Mouse (Mus musculus) testis, adult 2 months (tissue): ENCODE results near the gene Phactr1. TPM values are rescaled to one million over a fixed set of nuclear protein-coding genes. Genes with fewer than 3 reads are reported as not detected.
A peak's percentile ranks its signal among the peaks of the same experiment; 100 is the strongest.

Experiments used
- H3K27ac ChIP-seq: fragments of 200-500 bp; 2 replicates; pipeline ENCODE4 v1.5.1; 2012; ENCODE audit warnings: low read depth, low read length; ENCODE audit not compliant: control insufficient read depth, insufficient read depth
- H3K27me3 ChIP-seq: fragments of 200-500 bp; 2 replicates; pipeline ENCODE4 v1.6.1; 2012; ENCODE audit warnings: mild to moderate bottlenecking, low read length, moderate library complexity; ENCODE audit not compliant: control insufficient read depth, insufficient read depth
- H3K36me3 ChIP-seq: fragments of 200-500 bp; 2 replicates; pipeline ENCODE4 v1.6.1; 2012; ENCODE audit warnings: mild to moderate bottlenecking, low read length; ENCODE audit not compliant: control insufficient read depth, insufficient read depth
- H3K4me1 ChIP-seq: fragments of 200-500 bp; 2 replicates; pipeline ENCODE4 v1.6.1; 2012; ENCODE audit warnings: low read length; ENCODE audit not compliant: control insufficient read depth, insufficient read depth
- H3K4me3 ChIP-seq: fragments of 200-500 bp; 2 replicates; pipeline ENCODE4 v1.5.1; 2012; ENCODE audit warnings: low read depth, mild to moderate bottlenecking, low read length, moderate library complexity, mixed read lengths; ENCODE audit not compliant: control insufficient read depth
- CTCF ChIP-seq: fragments of 200-500 bp; IDR thresholded peaks from 2 replicates; pipeline ENCODE4 v1.5.1; 2012; ENCODE audit warnings: low read depth, mild to moderate bottlenecking, inconsistent platforms, low read length, moderate library complexity; ENCODE audit not compliant: control insufficient read depth, insufficient read depth, insufficient replicate concordance
- POLR2A ChIP-seq: fragments of 200-500 bp; IDR thresholded peaks from 2 replicates; pipeline ENCODE4 v1.6.1; 2012; ENCODE audit warnings: low read depth, mild to moderate bottlenecking, inconsistent platforms, low read length, moderate library complexity; ENCODE audit not compliant: control insufficient read depth
- polyA plus RNA-seq: library from polyadenylated mRNA; depleted of rRNA; stranded (reverse); fragments of >200 nt; gene quantifications from 2 replicates; pipeline ENCODE4 v1.2.3, GENCODE M21; 2012

Gene Phactr1
- polyA plus RNA-seq, 1 experiment: 50.2 TPM

- Histone ChIP-seq H3K27me3 (no peaks in the 10 kb centered on the region), H3K4me3 (no peak overlapping the region)
Measured at GRCm38 (mm10) chr13:42759170-42759569, 78.7 kb downstream of the Phactr1 start.

GRCm38 (mm10) chr13:42760907-42761544 lies 80.6 kb downstream of the Phactr1 start:
- Histone ChIP-seq H3K4me3 (no peak overlapping the region), H3K27ac (no peak overlapping the region), H3K27me3 (no peaks in the 10 kb centered on the region), H3K4me1 (no peaks in the 10 kb centered on the region), H3K36me3 (no peaks in the 10 kb centered on the region)
- TF ChIP-seq POLR2A (no peak), CTCF (no peak)

More at GRCm38 (mm10) chr13:42759170-42759569, 78.7 kb downstream of the Phactr1 start:
- no peak overlapping the region for H3K27ac ChIP-seq
- TF ChIP-seq POLR2A: no peak
- TF ChIP-seq CTCF: no peak
- no peaks in the 10 kb centered on the region for H3K4me1 ChIP-seq
- H3K36me3 ChIP-seq: no peaks in the 10 kb centered on the region

GRCm38 (mm10) chr13:42772314-42772713 lies 91.9 kb downstream of the Phactr1 start:
- Histone ChIP-seq H3K36me3 (no peaks in the 10 kb centered on the region), H3K27me3 (no peaks in the 10 kb centered on the region), H3K4me3 (no peak overlapping the region), H3K4me1 (no peaks in the 10 kb centered on the region), H3K27ac (no peak overlapping the region)
- TF ChIP-seq POLR2A: no peak
- no peak for TF ChIP-seq CTCF

GRCm38 (mm10) chr13:42774040-42774439 lies 93.6 kb downstream of the Phactr1 start:
- TF ChIP-seq CTCF: no peak
- no peak for TF ChIP-seq POLR2A
- Histone ChIP-seq H3K4me1 (no peaks in the 10 kb centered on the region), H3K27me3 (no peaks in the 10 kb centered on the region), H3K36me3 (no peaks in the 10 kb centered on the region), H3K4me3 (no peak overlapping the region), H3K27ac (no peak overlapping the region)

- Histone ChIP-seq H3K36me3 (no peaks in the 10 kb centered on the region), H3K27ac (no peak overlapping the region), H3K4me3 (no peak overlapping the region), H3K4me1 (no peaks in the 10 kb centered on the region), H3K27me3 (no peaks in the 10 kb centered on the region)
- TF ChIP-seq POLR2A (no peak), CTCF (no peak)
Measured at GRCm38 (mm10) chr13:42782151-42782550, 101.7 kb downstream of the Phactr1 start.

- Histone ChIP-seq H3K36me3 (no peaks in the 10 kb centered on the region), H3K4me1 (no peaks in the 10 kb centered on the region), H3K4me3 (no peak overlapping the region), H3K27ac (no peak overlapping the region), H3K27me3 (no peaks in the 10 kb centered on the region)
- TF ChIP-seq POLR2A: no peak
- peak; percentile 21; the same call in 1 of the 2 replicates for TF ChIP-seq CTCF
Measured at GRCm38 (mm10) chr13:42789221-42789620, 108.8 kb downstream of the Phactr1 start.

- Histone ChIP-seq H3K27me3 (no peaks in the 10 kb centered on the region), H3K4me1 (no peaks in the 10 kb centered on the region), H3K36me3 (no peaks in the 10 kb centered on the region), H3K4me3 (no peak overlapping the region), H3K27ac (no peak overlapping the region)
- TF ChIP-seq CTCF (peak; percentile 26; the same call in 1 of the 2 replicates), POLR2A (no peak)
Measured at GRCm38 (mm10) chr13:42792279-42792678, 111.9 kb downstream of the Phactr1 start.
